Mouse (Mus musculus) embryonic facial prominence, embryonic 15.5 days (tissue): ENCODE results near the gene Ovol2. TPM values are rescaled to one million over a fixed set of nuclear protein-coding genes. Genes with fewer than 3 reads are reported as not detected.
A peak's percentile ranks its signal among the peaks of the same experiment; 100 is the strongest.

Experiments used
- ATAC-seq: fragments of 200-750 bp; cut with Nextera tagmentation; 2 replicates; pipeline ENCODE4 v1.8.0; 2017; ENCODE audit warnings: low read depth, moderate TSS enrichment; ENCODE audit not compliant: insufficient number of reproducible peaks, low FRiP score, low TSS enrichment
- H3K27ac ChIP-seq: fragments of 300-500 bp; sonication (generic); replicated peaks from 2 replicates; pipeline ENCODE4 v1.5.1; 2015; ENCODE audit warnings: mild to moderate bottlenecking, inconsistent platforms
- H3K27me3 ChIP-seq: fragments of 300-500 bp; sonication (generic); 2 replicates; pipeline ENCODE4 v1.6.1; 2015; ENCODE audit warnings: inconsistent platforms
- H3K36me3 ChIP-seq: fragments of 300-500 bp; sonication (generic); 2 replicates; pipeline ENCODE4 v1.6.1; 2015; ENCODE audit warnings: mild to moderate bottlenecking, inconsistent platforms
- H3K4me1 ChIP-seq: fragments of 300-500 bp; sonication (generic); 2 replicates; pipeline ENCODE4 v1.6.1; 2015; ENCODE audit warnings: inconsistent platforms
- H3K4me2 ChIP-seq: fragments of 300-500 bp; sonication (generic); replicated peaks from 2 replicates; pipeline ENCODE4 v1.6.1; 2015; ENCODE audit warnings: mild to moderate bottlenecking, inconsistent platforms
- H3K4me3 ChIP-seq: fragments of 300-500 bp; sonication (generic); replicated peaks from 2 replicates; pipeline ENCODE4 v1.5.1; 2015; ENCODE audit warnings: mild to moderate bottlenecking, inconsistent platforms
- H3K9ac ChIP-seq: fragments of 300-500 bp; sonication (generic); 2 replicates; pipeline ENCODE4 v1.6.1; 2015; ENCODE audit warnings: inconsistent platforms
- H3K9me3 ChIP-seq: fragments of 300-500 bp; sonication (generic); replicated peaks from 2 replicates; pipeline ENCODE4 v1.6.1; 2016; ENCODE audit warnings: inconsistent platforms
- WGBS: fragments of 180-500 bp; shearing (Covaris S2); methylation state at CpG from one replicate; pipeline ENCODE4 v1.1.7; 2015; 5-methylcytosine and 5-hydroxymethylcytosine counted together
- polyA plus RNA-seq: library from polyadenylated mRNA; unstranded; fragments of >200 nt; fragmentation: Nextera tagmentation; extraction: Ambion mirVana; gene quantifications from 2 replicates; pipeline ENCODE4 v1.2.1, GENCODE M21; 2015

Ovol2 gene
- polyA plus RNA-seq, 1 experiment from 2014 or later: 4.4 TPM

DNA sequence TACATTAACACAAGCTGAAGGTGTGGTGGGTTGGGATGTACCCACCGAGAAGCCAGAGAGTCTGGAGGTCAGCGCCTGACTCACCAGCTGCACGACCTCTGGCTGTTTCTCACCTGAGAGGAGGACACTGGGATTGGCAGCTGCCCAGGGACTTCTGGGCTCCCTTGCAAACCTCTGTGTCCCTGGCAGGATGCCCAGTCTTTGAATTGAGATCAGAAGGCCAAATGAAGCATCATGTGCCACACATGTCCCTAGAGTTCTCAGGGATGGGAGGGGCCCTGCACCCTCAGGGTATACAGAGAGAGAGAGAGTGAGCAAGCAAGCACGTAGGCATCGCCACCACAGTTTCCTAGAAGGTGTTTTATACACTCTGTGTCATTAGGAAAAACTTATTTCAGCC is 52.2 kb downstream of the Ovol2 start:
- ATAC-seq: no peak

DNA sequence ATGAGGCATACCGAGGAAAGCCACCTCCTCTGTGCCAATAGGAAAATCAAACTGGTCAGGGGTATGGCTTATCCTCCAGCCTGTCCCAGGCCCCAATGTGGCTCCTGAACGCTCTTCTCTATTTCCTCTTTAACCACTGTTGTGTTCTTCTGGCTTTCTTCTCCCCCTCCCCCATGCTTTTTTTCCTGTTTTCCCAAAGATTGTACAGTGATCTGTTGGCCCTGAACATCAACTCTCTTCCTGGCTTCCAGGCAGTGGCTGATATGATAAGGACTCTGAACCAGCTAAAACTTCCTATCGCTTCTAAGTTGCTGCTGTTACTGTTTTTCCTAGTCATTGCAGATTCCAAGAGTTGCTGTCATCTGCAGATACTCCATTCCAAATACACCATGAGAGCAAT is 55.1 kb downstream of the Ovol2 start:
- Histone ChIP-seq H3K9ac (no peak overlapping the region), H3K27me3 (no peaks in the 10 kb centered on the region), H3K27ac (no peak overlapping the region), H3K4me1 (peaks cover 5% of the 10 kb centered on the region), H3K4me2 (no peak overlapping the region), H3K36me3 (peaks cover 22% of the 10 kb centered on the region), H3K9me3 (no peaks in the 10 kb centered on the region), H3K4me3 (no peak overlapping the region)
- ATAC-seq: no peak
- 87% methylated on average over 3 of the region's 3 CpGs for WGBS

More for the DNA sequence above, 52.2 kb downstream of the Ovol2 start:
- no peak overlapping the region for H3K9ac ChIP-seq
- no peak overlapping the region for H3K4me3 ChIP-seq
- no peaks in the 10 kb centered on the region for H3K9me3 ChIP-seq
- no peaks in the 10 kb centered on the region for H3K27me3 ChIP-seq
- H3K4me2 ChIP-seq: no peak overlapping the region
- peaks cover 22% of the 10 kb centered on the region for H3K36me3 ChIP-seq
- 62% methylated on average over 5 of the region's 5 CpGs for WGBS
- peaks cover 3% of the 10 kb centered on the region for H3K4me1 ChIP-seq
- H3K27ac ChIP-seq: no peak overlapping the region

DNA sequence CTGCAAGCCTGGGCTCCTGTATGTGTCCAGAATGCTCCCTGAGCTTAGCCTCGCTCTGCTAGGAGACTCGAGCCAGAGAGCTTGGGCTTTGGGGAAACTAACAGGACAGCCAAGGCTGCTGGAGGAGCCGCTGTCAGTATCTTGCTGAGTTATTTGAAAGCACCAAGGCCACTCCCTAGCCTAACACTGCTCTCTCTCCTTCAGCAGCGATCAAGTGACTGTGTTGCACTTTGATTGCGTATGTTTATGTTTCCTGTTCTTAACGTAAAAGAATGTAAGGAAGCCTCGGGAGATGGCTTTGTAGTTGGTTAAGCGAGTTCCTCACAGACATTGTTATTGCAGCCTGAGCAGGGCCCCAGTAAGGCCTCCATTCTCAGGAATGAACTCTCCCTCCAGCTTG is 57.2 kb downstream of the Ovol2 start:
- Histone ChIP-seq H3K27me3 (no peaks in the 10 kb centered on the region), H3K9me3 (no peaks in the 10 kb centered on the region), H3K27ac (peak overlapping the region; percentile 65), H3K4me1 (peaks cover 10% of the 10 kb centered on the region), H3K36me3 (peaks cover 18% of the 10 kb centered on the region), H3K4me3 (no peak overlapping the region), H3K9ac (no peak overlapping the region), H3K4me2 (no peak overlapping the region)
- no peak for ATAC-seq
- WGBS: 34% methylated on average over 8 of the region's 8 CpGs

DNA sequence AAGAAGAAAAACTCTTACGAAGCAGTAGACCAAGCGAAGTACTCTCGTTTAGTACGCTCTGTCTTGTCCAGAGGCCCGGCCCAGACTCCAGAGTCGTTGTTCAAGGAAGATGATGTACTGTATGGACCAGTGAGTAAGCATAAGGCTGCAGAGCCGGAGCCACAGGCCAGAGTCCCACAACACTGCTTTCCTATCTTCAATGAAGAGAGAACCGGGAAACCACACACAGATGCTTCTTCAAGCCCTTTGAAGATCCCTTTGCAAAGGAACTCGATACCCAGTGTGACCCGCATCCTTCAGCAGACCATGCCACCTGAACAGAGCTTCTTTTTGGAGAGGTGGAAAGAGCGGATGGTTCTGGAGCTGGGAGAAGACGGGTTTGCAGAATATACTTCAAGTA is 59.9 kb downstream of the Ovol2 start:
- 85% methylated on average over 12 of the region's 12 CpGs for WGBS
- no peak for ATAC-seq
- Histone ChIP-seq H3K27me3 (no peaks in the 10 kb centered on the region), H3K4me1 (peaks cover 30% of the 10 kb centered on the region), H3K4me3 (no peak overlapping the region), H3K27ac (no peak overlapping the region), H3K36me3 (peaks cover 7% of the 10 kb centered on the region), H3K9me3 (no peaks in the 10 kb centered on the region), H3K4me2 (no peak overlapping the region), H3K9ac (no peak overlapping the region)

DNA sequence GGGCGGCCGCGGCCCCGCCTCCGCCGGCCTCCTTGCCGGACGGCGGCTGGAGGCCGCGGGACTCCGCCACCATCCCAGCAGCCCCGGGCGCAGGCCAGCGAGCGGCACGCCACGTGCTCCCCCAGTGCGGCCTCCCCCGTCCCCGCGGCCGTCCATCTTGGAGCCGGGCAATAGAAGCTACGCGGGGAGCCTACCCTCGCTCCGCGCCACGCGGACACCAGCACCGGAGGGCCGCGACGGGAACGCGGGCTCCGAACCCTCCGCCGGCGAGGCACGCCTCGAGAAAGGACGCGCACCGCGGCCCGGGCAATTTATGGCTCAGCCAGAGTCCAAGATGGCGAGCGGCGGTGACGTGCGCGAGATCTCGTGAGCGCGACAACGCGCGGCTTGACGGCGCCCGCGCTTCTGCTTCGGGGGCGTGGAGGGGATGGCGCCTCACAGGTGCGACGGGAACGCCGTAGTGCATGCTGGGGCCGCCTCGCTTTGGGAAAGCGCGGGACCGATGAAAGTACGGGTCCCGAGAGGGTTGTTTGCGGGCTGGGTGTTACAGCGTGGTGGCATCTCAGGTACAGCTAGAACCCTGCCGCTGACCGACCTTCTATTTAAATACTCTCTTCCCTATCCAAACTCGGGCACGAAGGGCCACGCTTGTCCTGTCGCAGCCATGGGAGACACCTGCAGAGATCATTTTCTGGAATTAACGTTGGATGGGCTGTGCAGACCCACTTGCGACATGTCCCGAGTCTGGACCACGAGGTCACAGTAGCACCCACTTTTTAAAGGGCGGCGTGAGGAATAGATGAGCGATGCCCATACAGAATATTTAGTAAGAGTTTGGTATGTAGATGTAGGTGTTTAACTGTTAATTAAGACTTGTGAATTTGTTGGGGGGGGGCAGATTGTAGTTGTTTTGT is 61.2 kb downstream of the Ovol2 start, which contains the start of the genes Mgme1 and Snx5:
Gene Mgme1, plus strand, starts transcription at position 157 of the 914 bp plus-strand sequence.
Gene Snx5, minus strand, starts transcription at position 400 of the 914 bp plus-strand sequence.
- under 1% methylated on average over 93 of the region's 93 CpGs for WGBS
- Histone ChIP-seq H3K4me3 (peak within 1 kb of the TSS; percentile 91), H3K4me1 (peaks cover 33% of the 10 kb centered on the region), H3K4me2 (peak within 1 kb of the TSS; percentile 71), H3K27me3 (no peaks in the 10 kb centered on the region), H3K9me3 (no peaks in the 10 kb centered on the region), H3K36me3 (no peaks in the 10 kb centered on the region), H3K27ac (peak within 1 kb of the TSS; percentile 98), H3K9ac (peak within 1 kb of the TSS; percentile 91)
- ATAC-seq: peak; percentile 96

DNA sequence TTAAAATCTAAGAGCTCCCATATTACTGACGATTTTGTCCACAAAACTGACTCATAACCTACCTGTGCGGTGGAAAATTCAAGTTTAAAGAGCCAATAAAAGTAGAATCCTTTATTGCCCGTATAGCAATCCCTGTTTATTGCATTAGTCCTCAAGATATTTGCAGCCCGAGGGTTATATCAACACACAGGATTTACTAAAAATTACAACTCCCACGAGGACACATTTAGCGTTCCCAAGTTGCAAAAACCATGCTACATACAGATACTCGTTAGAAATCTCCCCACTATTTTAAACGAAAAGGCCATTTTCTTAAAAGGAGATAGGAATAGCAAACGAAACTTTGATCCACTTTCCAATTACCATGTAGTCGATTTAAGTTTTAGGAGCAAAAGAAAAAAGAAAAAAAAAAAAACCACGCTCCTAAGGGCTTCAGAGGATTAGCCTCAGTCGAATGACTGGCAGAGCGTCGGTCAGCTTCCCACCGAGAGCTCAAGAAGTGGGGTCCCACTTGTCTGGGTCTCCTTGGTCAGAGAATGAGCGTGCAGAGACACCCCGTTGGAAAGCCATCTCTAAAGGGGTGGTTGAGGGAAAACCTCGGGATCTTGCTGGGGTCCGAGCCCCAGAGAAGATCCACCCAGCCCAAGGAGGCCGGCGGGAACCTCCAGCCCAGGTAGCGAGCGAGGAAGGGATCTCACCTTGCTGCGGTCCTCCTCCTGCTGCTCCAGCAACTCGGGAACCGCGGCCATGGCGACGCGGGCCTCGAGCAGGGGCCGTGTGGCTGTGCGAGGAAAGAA is 62.1 kb downstream of the Ovol2 start:
- Histone ChIP-seq H3K4me3 (peak overlapping the region; percentile 91), H3K9ac (peak overlapping the region; percentile 91), H3K4me1 (peaks cover 32% of the 10 kb centered on the region), H3K27ac (peak overlapping the region; percentile 98), H3K4me2 (peak overlapping the region; percentile 71), H3K27me3 (no peaks in the 10 kb centered on the region), H3K9me3 (no peaks in the 10 kb centered on the region), H3K36me3 (no peaks in the 10 kb centered on the region)
- ATAC-seq: no peak
- under 1% methylated on average over 33 of the region's 33 CpGs for WGBS

DNA sequence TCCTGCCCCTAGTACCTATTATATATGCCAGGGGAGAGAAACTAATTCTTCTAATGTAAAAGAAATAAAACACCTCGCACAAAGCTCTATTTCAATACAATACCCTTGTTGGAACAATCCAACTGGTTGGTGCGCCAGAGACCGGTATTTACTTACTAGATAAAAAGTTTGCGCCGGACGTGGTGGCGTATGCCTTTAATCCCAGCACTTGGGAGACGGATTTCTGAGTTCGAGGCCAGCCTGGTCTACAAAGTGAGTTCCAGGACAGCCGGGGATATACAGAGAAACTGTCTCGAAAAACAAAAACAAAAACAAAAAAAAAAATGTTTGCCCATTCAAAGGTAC is 62.7 kb downstream of the Ovol2 start:
- Histone ChIP-seq H3K27ac (0 out of 2 replicates have a peak overlapping the region, but pooled peaks have one; percentile 22), H3K4me3 (peak overlapping the region; percentile 91), H3K4me2 (peak overlapping the region; percentile 71), H3K27me3 (no peaks in the 10 kb centered on the region), H3K9me3 (no peaks in the 10 kb centered on the region), H3K9ac (peak overlapping the region; percentile 91), H3K36me3 (no peaks in the 10 kb centered on the region), H3K4me1 (peaks cover 28% of the 10 kb centered on the region)
- no peak for ATAC-seq
- under 1% methylated on average over 11 of the region's 11 CpGs for WGBS

DNA sequence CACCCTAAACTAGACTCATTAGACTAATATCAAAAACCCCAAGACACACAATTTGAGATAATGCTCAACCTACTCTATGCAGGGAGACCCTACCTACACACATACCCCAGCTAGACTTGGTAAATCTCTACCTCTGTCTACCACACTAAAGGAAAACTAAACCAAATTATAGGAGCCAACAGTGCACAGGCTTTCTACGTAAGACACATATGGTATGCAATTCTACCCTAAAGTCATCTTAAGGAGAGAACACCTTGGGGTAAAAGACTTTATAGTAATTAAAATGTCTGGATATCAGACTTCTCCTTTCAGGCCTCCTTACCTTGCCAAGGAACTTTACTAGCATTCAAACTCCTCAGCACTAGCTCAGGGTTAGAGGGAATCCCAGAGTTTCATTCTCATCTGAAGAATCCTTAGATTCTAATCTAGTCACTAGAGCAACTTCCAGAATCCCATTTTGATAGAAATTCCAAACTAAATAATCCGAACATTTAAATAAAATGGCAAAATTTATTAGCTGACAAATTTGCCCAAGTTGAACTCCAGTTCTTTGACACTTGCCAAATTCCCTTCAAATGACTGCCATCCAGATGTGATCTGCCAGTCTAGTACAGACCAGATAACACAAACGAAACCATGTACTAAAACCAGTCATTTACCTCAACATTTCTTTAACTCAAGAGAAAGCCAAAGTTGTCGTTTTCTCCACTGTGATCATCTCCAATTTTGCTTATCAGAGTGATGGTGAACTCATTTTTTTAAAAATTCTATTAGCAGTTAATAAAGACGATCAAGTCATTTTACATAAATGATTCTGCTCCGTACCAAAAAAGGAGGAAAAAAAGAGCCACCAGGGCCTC is 63.3 kb downstream of the Ovol2 start:
- no peak for ATAC-seq
- peak overlapping the region; percentile 91 for H3K9ac ChIP-seq
- peak overlapping the region; percentile 91 for H3K4me3 ChIP-seq
- WGBS: 10% methylated on average over 6 of the region's 6 CpGs
- H3K9me3 ChIP-seq: no peaks in the 10 kb centered on the region
- H3K4me2 ChIP-seq: peak overlapping the region; percentile 71
- H3K27ac ChIP-seq: 0 out of 2 replicates have a peak overlapping the region, but pooled peaks have one; percentile 22
- 0 out of 2 replicates have a peak, but pooled peaks cover 3% of the 10 kb centered on the region for H3K36me3 ChIP-seq
- H3K27me3 ChIP-seq: no peaks in the 10 kb centered on the region
- peaks cover 28% of the 10 kb centered on the region for H3K4me1 ChIP-seq

DNA sequence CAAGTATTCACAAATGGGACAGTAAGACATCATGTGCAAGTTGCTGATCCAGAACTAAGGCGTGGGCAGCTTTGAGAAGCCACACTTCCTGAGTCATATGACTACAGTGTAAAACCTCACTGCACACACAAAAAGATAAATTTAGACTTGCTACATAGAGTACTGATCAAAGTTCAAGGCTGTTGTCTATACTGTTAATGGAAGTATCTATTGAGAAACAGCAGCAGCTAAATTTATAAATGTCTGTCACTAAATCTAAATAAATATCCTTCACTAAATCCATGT is 64.3 kb downstream of the Ovol2 start:
- H3K4me2 ChIP-seq: peak overlapping the region; percentile 71
- no peak for ATAC-seq
- no peak overlapping the region for H3K27ac ChIP-seq
- H3K4me1 ChIP-seq: peaks cover 28% of the 10 kb centered on the region
- H3K27me3 ChIP-seq: no peaks in the 10 kb centered on the region
- H3K9me3 ChIP-seq: no peaks in the 10 kb centered on the region
- WGBS: 38% methylated on average over 1 of the region's 1 CpGs
- H3K9ac ChIP-seq: no peak overlapping the region
- H3K4me3 ChIP-seq: 0 out of 2 replicates have a peak overlapping the region, but pooled peaks have one; percentile 91
- H3K36me3 ChIP-seq: 0 out of 2 replicates have a peak, but pooled peaks cover 3% of the 10 kb centered on the region

DNA sequence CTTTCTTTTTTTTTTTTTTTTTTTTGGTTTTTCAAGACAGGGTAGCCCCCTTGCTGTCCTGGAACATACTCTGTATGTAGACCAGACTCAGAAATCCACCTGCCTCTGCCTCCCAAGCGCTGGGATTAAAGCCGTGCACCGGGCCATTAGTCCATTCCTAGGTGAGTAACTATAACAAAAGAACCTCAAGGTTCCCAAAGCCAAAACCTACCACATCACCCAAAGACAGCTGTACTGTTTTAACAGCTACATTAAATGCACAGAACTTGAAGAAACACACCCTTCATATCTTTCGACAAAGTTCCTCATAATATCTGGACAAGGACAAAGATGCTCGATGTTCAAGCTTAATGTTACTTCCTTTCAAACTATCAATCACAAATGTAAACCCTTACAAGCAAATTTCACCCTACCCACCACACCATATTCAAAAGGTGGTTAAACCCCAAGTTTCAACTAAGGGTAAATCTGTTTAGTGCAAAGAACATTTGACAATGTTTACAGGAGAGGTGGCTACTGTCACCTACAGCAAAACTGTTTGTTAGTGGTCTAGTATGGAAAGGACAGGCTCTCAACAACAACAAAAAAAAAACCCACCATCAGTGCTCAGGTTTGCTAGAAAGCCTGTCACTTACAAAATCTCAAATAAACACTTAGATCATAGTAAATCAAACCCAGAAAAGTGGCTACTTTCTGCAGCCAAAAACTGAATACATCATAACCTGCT is 64.8 kb downstream of the Ovol2 start:
- Histone ChIP-seq H3K4me2 (peak overlapping the region; percentile 71; the same call in 1 of the 2 replicates), H3K4me3 (no peak overlapping the region), H3K9me3 (no peaks in the 10 kb centered on the region), H3K4me1 (peaks cover 28% of the 10 kb centered on the region), H3K27ac (no peak overlapping the region), H3K9ac (no peak overlapping the region), H3K27me3 (no peaks in the 10 kb centered on the region), H3K36me3 (0 out of 2 replicates have a peak, but pooled peaks cover 3% of the 10 kb centered on the region)
- WGBS: 45% methylated on average over 5 of the region's 5 CpGs
- no peak for ATAC-seq
